Mouse (Mus musculus) heart, postnatal 4 days (tissue): ENCODE data around the gene Acap2. TPM values are rescaled to one million over a fixed set of nuclear protein-coding genes. Genes with fewer than 3 reads are reported as not detected.

Experiments used
- DNase-seq: peaks from one replicate; pipeline ENCODE4 v3.0.0; 2021
- total RNA-seq, 2 experiments: library from RNA; stranded (reverse); gene quantifications; 2 replicates each; pipeline ENCODE4 v1.2.3; 2021

Gene Acap2
- total RNA-seq, 2 experiments from 2014 or later = 27.8 to 29.0 TPM

DNA sequence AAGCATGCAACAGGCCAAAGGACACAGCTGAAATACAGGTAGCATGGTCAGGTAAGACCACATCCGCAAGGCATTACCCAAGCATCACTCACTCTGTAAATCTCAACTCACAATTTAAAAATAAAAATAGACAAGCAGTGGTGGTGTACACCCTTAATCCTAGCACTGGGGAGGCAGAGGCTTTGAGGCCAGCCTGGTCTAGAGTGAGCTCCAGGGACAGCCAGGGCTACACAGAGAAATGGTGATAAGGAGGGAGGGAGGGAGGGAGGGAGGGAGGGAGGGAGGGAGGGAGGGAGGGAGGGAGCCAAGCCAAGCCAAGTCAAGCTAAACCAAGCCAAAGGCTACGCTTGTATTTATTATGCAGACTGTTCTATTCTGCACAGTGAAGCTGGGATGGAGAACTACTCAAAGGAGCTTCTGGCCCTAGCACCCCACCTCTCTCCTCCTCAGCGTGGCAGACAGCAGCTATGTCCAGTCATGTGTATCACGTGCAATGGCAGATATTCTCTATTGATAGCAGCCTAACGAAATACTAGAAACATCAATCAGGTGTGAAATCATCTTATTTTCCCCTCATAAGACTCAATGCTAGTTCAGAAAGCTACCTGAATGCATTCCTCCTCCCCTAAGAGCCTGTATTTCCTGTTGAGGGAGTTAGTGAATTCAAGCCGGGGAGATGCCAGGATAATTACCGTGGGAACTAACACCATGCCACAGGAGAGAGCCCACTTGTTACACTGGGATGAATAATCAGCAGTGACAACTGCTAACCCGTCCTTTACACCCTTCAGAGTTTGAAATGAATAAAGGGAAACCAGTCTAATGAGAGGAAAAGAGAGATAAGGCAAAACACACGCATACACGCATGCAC is 33.8 kb downstream of the Acap2 start:
- DNase-seq = no peak

DNA sequence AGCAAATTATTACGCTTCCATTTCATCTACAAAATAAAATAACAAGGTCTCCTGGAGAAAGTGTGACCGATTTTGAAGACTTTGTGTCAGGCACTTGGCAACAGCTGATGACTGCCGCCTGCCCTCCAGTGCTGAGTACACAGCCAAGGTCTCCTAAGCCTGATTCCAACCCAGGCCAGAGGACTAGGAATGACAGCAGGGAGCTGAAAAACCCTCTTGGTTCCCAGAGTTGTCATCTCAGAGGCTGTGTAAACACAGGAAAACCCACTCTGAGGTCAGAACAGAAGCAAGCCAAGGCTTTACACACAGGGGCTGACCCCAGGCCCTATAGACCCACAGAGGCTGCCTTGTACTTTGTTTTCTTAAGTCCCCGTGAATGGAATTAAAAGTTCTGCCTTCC is 35.1 kb downstream of the Acap2 start:
- DNase-seq = no peak

DNA sequence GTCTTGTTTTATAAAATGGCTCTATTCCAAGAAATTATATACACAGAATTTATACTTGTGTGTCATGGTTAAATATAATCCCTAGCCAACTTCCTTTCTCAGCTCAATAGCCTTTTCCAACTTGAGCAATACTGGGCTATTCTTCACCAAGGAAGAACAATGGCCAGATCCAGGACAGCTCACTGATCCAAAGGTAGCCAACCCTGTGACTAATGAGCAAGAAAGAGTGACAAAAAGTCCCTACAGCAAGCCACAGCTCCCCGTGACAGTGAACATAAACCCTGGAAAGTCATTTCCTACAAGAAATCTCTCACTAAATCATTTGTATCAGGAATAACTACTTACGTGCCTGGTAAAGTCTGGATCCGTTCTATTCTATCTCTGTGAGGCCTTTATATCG is 35.6 kb downstream of the Acap2 start:
- no peak for DNase-seq

DNA sequence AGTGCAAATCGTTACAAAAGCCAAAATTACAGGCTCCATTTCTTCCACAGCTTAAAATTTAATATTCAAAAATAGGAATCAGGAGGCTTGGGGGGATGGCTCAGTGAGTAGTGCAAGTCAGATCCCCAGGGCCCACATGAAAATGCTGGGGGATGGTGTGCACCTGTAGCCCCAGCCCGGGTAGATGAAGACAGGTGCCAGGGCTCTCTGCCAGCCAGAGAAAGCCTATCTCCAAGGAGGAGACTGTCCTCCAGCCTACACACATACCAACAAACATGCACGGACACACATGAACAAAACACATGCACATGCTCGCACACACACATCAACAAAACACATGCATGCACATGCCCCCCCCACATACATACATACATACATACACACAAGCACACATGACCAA is 36.9 kb downstream of the Acap2 start:
- no peak for DNase-seq

DNA sequence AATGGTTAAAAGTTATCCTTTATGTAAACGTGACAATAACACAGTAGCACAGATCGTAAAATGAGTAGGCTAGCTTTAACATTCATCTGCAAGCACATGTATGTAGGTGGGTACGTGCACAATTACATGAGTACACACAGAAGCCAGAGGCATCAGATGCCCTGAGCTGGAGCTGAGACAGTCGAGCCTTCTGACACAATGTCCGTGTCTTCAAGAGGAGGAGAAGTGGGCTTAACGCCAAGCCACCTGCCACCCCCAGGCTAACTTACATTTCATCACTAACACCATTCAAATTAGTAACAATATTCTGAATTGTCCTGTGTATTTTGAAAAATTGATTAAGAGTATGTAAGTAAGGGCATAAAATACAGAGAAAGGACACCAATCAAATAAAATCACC is 40.6 kb downstream of the Acap2 start:
- no peak for DNase-seq

DNA sequence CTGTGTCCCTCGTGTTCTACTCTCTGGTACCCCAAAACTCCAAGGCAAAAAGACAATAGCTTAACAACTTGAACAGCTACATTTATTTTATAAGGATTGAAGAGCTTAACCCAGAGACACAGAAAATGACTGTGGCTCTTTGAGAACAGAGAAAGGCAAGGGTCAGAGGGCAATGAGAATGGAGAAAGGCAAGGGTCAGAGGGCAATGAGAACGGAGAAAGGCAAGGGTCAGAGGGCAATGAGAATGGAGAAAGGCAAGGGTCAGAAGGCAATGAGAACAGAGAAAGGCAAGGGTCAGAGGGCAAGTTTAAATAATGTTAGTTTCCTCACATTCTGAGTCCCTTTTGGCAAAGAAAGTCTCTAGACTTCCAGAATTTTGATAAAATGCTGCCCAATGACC is 41.6 kb downstream of the Acap2 start:
- no peak for DNase-seq

DNA sequence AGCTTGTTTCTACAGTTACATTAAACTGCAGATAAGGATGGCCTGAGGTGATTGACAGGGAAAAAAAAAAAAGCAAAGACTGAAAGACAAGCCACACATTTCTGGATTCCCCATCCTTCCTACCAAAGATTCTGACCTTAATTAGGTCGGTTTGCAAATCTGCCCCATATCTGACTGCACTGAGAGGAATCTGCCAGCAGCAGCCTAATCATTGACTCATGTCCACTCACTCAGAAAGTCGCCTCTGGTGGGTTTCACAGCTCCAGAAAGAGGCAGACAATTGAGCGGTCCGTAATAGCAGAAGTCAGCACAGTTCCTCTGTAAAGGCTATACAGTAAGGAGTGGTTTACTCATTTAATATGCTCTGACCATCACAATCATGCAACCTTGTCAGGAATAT is 51.2 kb downstream of the Acap2 start:
- no peak for DNase-seq

DNA sequence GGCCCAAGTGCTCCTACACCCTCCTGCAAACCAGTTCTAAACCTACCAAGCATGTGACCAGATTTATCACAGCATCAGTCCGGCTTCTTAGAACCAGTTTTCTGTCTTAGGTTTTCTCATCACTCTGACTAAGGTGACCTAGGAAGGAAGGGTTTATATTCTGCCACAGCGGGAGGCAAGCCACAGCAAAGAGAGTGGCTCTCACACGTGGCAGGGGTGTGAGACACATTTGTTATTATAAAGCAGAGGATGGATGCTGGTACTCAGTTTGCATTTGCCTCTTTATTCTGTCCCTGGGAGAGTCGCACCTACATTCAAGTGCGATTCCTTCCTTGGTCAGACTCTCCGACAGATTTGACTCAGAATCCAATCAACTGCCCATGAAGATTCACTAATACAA is 52.2 kb downstream of the Acap2 start:
- no peak for DNase-seq

DNA sequence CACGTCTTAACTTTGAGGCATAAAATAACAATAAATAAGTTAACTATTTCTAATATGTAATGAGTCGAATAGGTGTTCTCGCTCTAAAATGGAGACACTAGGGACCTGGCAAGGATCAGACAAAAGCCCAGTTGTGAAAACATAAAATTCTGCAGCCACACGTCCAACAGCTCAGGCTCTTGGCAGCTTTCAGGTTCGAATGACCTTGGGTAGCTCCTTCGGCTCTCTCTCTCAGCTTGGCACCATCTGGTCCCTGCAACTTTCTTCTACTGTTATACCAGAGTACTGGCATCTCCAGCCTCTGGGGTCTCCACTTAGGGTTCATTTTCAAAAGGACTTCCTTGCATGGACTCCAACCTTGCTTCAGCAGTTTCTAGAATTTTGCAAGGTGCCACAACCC is 53.3 kb downstream of the Acap2 start:
- DNase-seq = no peak

DNA sequence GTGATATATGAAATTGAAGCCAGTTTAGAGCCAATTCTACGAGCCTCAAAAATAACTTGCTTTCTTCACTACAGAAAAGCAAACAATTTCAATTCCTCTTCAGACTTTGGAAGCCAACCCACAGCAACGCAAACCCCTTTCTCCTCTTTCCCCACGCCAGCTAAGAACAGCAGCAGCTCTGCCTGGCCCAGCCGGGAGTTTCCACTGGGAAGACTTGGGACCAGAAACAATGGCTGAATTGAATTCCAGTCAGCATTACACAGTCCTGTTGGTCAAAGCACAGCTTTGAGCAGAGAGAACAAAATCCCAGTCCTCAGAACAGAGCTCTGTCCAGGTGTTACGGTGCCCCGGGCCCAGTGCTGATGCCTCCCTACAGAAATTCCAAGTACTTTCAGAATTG is 59.1 kb downstream of the Acap2 start:
- no peak for DNase-seq

DNA sequence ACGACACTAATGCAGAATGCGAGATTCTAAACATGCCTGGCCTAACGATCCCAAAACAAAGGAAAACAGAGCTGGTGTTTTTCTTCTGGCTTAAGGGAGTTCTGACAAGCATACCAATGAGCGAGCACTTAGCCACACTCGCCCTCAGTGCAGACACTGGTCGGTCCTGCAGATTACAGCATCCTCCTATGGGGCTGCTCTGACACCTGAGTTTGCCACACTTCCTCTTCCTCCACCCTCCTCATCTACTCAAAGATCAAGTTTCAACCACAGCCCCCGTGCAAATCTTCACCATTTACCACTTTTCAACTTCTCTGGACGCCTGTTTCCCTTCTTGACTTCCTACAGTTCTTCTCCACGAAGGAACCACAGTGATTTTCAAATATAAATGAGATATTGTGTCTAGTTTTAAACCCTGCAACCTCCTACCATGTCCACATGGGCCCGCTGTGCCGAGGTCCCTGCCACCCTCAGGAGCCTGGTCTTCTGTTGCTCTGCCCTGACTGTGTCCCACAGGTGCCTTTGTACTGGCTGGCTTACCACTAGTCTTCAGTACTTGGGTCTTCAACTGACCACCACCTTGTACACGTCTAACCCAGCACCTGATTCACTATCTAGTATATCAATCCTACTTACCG is 64.3 kb downstream of the Acap2 start:
- DNase-seq = no peak

DNA sequence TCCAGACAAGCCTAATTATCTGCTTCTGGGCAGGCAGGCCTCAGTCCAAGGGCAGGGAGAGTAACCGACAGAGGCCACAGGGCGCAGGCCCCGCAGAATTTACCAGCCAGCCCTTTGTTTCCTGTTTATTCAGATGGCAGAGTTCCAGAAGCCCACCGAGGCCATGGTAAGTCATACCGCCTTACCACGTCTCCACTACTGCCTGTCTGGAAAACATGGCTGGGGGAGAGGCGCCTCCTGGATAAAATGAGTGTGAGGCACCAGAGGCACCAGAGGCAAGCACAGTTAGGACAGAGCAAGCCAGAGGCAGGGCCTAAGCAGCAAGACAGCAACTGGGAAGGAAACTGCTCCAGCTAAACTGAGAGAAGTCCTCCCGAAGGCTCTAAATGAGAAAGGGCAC is 65.5 kb downstream of the Acap2 start:
- DNase-seq = no peak

DNA sequence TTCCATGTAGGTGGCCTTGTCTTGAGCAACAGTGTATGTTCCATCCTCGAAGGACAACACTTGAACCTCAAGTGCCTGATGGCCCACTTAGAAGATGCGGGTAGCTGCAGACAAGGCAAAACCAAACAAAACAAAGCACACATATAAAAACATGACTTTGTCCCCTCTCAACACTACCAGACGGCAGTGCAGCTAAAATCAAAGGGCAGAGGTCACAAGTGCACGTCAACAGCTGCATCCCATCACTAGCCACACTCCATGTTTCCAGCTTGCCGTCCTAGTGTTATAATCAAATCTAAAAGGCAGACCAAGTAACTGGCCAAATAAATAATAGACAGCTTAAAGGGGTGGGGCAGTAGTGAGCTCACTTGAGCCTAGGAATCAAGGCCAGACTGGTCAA is 69.5 kb downstream of the Acap2 start:
- DNase-seq = no peak

DNA sequence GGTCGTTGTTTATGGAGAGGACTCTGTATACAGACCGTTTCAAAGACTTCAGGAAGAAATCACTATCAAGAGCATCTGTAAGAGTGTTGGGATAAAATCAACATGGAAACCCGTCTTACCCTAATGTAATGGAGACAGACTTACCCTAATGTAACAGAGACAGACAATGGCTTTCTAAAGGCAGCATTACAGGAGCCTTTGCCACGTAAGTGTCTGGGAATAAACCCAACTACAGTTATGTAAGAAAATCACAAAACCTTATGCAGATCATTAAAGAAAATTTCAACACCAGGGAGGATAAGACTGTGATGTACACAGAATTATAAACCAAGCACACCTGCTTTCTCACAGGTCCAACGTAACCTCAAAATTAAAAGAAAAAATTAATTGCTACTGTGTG is 72.9 kb downstream of the Acap2 start:
- no peak for DNase-seq

DNA sequence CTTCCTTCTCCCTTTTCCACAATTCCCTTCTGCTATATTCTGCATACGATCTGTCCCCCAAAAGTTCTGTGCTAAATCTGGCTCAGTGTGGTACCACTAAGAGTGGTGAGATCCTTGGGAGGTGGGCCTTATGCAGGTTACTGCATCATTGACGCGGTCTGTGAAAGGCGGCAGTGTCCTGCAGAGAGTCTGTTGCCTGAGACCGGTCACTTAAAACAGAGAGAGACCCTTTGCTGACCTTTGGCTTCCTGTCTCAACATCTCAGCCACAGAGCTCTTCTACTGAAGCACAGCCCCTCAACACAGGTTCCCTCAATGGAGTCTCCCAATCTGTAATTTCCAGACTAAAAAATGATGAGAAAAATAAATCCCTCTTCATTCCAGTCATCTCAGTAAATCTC is 76.1 kb downstream of the Acap2 start:
- no peak for DNase-seq

DNA sequence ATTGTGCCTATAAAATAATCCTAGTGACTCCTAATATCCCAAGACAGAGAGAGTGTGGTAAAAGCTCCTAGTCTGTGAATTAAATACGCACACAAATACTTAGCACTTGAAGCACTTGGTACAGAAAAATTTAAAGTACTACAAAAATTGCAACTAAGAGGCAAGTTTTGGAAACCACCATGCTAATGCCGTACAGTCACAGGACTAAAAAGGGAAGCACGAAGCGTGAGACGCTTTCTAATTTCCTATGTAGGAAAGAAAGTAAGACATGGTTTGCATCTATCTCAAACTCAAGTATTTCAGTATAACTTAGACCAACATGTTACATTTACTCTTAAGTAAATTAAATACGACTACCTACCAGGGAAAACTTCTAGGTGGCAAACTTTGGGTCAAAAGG is 79.4 kb downstream of the Acap2 start:
- DNase-seq = no peak

DNA sequence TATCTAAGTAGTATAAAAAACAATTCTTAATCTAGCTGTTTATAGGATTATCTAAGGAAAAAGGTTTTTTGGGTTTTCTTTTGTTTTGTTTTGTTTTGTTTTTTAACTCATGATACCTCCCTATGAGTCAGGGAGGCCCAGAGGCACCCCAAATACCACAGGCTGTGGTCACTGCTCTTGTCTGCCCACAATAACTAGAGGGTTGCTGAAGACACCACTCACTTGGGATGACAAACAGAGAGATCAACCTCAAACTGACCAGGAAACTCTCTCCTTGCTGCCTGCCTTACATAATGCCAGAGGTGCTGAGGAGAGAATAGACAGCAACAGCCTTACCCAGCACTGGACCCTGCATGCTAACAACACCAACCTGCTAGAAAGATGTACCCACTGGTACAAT is 87.4 kb downstream of the Acap2 start:
- DNase-seq = no peak

DNA sequence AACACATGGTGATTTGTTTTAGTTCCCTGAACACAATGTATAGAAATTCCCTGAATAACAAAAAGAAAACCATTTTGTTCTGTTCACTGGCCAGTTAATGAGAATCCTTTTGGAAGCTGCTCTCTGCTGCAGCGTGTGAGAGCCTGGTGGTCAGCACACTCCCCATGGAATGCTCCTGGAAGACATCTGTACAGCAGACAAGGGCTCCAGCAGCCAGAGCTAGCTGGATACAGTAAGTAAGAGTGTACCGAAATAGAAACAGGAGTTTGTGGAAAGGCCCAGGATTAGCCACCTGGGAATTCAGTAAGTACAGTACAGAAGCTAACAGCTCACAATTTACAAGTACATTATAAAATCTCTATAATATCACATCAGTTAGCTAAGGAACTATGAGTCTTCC is 99.7 kb downstream of the Acap2 start:
- no peak for DNase-seq

DNA sequence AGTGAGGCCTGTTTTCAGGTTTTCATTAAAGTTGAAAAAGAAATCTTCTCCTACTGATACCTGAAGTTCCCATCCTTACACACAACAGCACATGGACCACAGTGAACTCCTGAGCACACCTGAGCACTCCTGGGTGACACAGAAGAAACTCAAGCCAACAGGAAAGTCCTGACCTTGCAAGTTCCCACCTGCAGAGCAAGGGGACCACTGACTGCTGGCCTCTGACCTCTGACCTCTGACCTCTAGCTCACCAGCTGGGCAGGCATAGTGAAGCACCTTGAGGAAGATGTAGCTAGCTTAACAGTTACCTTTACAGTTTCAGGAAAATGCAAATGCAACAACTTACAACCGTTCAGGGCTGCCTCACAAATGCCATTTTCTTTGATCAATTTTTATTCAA is 101.1 kb downstream of the Acap2 start:
- no peak for DNase-seq

DNA sequence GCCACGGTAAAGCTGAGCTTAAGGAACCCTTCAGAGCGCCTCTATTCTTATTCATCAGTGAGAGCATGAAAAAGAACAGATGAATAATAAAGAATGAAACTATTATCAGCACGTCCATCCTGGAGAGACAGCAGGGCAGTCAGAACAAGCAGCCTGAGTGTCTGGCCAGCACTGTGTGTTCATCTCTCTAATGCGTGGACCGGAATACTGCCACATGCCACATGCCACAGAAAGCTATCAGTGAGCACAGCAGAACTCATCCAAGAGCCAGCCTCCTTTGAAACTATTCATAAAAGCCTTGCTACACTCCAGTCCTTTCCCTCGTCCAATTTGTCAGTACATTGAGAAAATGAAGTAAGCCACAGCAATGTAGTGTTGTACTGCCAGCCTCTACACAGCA is 107.0 kb downstream of the Acap2 start:
- no peak for DNase-seq

DNA sequence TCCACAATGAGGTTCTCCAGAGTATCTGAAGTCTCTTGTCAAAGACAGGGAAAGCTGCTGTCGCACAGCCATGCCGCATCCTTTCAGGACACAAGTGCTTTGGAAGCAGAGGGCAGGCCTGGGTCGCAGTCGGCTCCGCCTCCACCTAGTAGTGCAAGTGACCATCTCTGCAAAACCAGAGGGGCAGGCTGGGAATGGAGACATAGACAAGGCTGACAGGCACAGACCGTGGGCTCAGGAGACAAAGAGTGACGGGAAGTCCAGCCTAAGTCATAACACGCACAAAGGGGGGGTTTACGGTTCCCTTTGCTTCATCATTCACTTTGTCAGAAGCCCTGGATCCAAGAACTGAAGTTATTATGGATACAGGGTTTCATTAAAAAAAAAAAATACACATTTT is 107.9 kb downstream of the Acap2 start:
- no peak for DNase-seq

DNA sequence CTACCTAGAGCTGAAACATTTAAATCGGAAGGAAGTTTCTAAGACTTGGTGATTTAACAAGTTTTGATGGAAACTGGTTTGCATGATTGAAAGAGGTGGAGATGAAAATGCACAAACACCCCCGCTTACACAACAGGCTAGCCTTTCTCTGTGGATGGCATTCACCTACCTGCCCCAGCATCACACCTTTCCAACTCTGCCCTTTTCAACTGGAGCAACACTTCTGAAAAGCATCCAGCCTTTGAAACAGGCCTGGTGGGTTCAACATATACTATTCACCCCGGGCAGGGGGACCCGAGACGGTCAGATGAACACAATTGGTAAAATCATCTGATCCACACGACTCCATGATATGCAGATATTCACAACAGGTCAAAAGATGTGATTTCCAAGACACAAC is 119.2 kb downstream of the Acap2 start:
- no peak for DNase-seq

DNA sequence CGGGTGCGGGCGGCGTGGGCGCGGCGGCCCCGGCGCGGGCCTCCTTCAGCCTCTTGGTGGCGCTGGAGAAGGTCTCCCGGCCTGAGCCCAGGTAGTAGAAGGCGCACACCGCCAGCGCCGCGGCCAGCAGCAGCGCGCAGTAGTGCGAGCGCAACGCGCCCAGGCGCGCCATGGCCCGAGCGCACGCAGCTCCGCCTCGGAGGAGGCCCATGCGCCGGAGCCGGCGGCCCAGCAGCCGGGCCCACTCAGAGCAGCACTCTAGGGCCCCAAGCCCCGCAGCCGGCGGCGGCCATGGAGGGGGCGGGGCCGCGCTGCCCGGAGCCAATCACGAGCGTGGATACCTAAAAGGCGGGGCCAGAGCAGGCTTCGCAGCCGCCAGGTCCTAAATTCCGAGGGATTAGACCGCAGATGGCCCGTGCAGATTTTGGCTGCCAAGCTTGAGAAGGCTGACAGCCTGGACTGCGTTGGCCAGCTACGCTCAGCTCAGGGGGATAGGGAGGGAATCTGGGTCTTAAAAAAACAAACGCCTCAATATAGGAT is 119.8 kb downstream of the Acap2 start, which contains the start of gene Xxylt1:
TSS of gene Xxylt1 (minus strand) at position 308 of the 540 bp plus-strand sequence.
- DNase-seq = peak; percentile 96

DNA sequence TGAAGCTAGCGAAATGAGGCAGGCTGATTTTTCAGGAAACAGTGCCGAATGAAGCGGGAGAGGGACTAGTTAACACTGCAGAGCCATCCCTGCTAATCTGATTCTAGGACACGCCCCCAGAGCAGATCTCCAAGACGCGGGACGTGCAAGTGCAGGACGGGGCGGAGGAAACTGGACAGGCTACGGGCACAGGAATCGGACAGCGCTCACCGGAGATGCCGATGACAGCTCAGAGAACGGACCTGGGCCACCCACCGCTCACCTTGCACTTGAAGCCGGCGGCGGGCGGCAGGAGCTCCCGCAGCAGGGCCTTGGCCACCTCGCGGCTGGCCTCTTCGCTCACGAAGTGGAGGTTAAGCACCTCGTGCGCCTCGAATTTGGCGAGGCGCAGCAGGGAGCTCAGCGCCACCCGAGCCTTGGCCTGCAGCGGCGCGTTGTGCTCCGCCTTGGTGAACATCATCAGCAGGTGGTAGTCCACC is 120.4 kb downstream of the Acap2 start:
- DNase-seq = peak; percentile 65
